Mouse (Mus musculus): ENCODE measurements at regions not wholly inside any gene's neighbourhood (a gene's known extent, or its start where the extent isn't known, plus 50 kb on each side); places are given as distances from the start of the nearest gene placed in this dataset.

DNA sequence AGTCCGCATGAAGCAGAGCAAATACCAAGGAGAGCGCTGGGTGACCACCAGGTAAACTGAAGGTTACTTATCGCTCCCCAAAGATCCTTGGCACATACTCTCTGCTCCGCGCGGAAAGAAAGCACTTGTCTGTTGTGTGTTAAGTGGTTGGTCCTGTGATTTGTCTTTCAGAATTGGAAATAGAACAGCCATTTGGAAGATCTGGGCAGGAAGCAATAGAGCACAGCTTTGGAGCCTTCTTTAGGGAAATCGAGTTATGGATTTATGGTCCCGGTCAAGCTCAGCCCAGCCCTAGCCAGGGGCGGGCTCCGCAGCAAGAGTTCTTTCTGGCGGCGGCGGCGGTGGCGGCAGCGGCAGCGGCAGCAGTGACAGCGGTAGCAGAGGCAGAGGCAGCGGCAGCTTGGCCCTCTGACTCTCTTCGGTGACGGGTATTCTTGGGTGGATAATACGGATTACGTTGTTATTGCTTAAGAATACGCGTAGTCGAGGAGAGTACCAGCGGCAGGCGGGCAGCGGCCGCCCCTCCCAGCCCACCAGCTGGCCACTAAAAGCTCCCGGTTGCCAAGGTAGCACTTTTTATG lies 128.4 kb upstream of the Dpyd start:
- TF ChIP-seq CTCF (IDR thresholded peaks at IDR 0.05; ENCODE audit: control insufficient read depth, insufficient read depth, insufficient read length) (no peak), USF1 (IDR thresholded peaks at IDR 0.05; ENCODE audit: low read depth) (no peak), MYOD1 (IDR thresholded peaks at IDR 0.05; ENCODE audit: control insufficient read depth, insufficient read length, low read depth) (no peak), MAX (IDR thresholded peaks at IDR 0.05) (no peak), CEBPB (IDR thresholded peaks at IDR 0.05; ENCODE audit: low read depth) (no peak)
